Mouse (Mus musculus): ENCODE measurements around the gene Baiap2. TPM values are rescaled to one million over a fixed set of nuclear protein-coding genes. Genes with fewer than 3 reads are reported as not detected.

Baiap2 gene
- total and polyA plus RNA-seq, 3 experiments, result 3.4 to 6.7 (median 6.1) TPM

- Histone ChIP-seq H3K27me3 (replicated peaks) (peaks cover 38% of the 10 kb centered on the region), H3K9me3 (replicated peaks; ENCODE audit: low read length) (peaks cover 3% of the 10 kb centered on the region), H3K36me3 (replicated peaks in 1 of 2; ENCODE audit: control insufficient read depth in 1 of 2, insufficient read depth in 1 of 2, low read length in 1 of 2) (no peaks in the 10 kb centered on the region), H3K4me1 (ENCODE audit: control insufficient read depth in 1 of 2, insufficient read depth in 2 of 2) (no peaks in the 10 kb centered on the region), H3K4me2 (ENCODE audit: insufficient read depth, low read depth, poor library complexity, severe bottlenecking) (no peak overlapping the region), H3K9ac (ENCODE audit: insufficient read depth, low read depth) (no peak overlapping the region), H3K27ac (ENCODE audit: insufficient read depth, low read depth) (no peak overlapping the region), H3K4me3 (replicated peaks in 1 of 3; ENCODE audit: low read depth in 2 of 3, low read length in 2 of 3, poor library complexity in 1 of 3) (no peak overlapping the region), H3K79me2 (replicated peaks; ENCODE audit: control insufficient read depth, extremely low read depth, insufficient read depth, poor library complexity, severe bottlenecking) (no peaks in the 10 kb centered on the region)
- TF ChIP-seq RAD21 (IDR thresholded peaks at IDR 0.05; ENCODE audit: low read depth, low read length) (peak; percentile 85), SMC3 (IDR thresholded peaks at IDR 0.05; ENCODE audit: low read depth, low read length) (peak; percentile 93), ZC3H11A (IDR thresholded peaks at IDR 0.05; ENCODE audit: low read depth, low read length) (peak; percentile 47), MAZ (IDR thresholded peaks at IDR 0.05; ENCODE audit: low read depth, low read length) (peak; percentile 31; the same call in 1 of the 2 replicates), MYC (IDR thresholded peaks at IDR 0.05; ENCODE audit: low read depth, low read length) (0 out of 2 replicates have a peak, but pooled peaks have one; percentile 10), SIN3A (IDR thresholded peaks at IDR 0.05; ENCODE audit: low read length) (0 out of 2 replicates have a peak, but pooled peaks have one; percentile 47), NRF1 (IDR thresholded peaks at IDR 0.05; ENCODE audit: low read depth, low read length) (0 out of 2 replicates have a peak, but pooled peaks have one; percentile 13), USF2 (conservative IDR thresholded peaks at IDR 0.05; ENCODE audit: low read depth, low read length) (no peak), NELFE (IDR thresholded peaks at IDR 0.05; ENCODE audit: low read depth, low read length) (peak; percentile 31; the same call in 1 of the 2 replicates), USF1 (IDR thresholded peaks at IDR 0.05; ENCODE audit: low read depth, low read length) (no peak), POLR2A (IDR thresholded peaks at IDR 0.05; ENCODE audit: low read depth, low read length) (no peak), MAFK (IDR thresholded peaks at IDR 0.05; ENCODE audit: insufficient replicate concordance, low read length) (peak; percentile 73; the same call in 1 of the 2 replicates), JUN (IDR thresholded peaks at IDR 0.05; ENCODE audit: insufficient read depth, low read depth, low read length) (no peak), CTCF (conservative IDR thresholded peaks at IDR 0.05 in 1 of 2, IDR thresholded peaks at IDR 0.05 in 1 of 2; ENCODE audit: low read depth in 2 of 2, low read length in 2 of 2) (peak; percentile 57 to 91; a peak in 3 of 4 replicates), IRF4 (IDR thresholded peaks at IDR 0.05; ENCODE audit: low read depth, low read length) (0 out of 2 replicates have a peak, but pooled peaks have one; percentile 17), ELF1 (IDR thresholded peaks at IDR 0.05; ENCODE audit: low read depth, low read length) (no peak)
- in situ Hi-C loops (cut with MboI; ENCODE audit: low pct_ligation_motif_present, low pct_unique_long_range_greater_than_20kb, low sequenced_read_pairs) (no loop called here), dilution Hi-C loops (cut with MboI; ENCODE audit: extremely low pct_ligation_motif_present, extremely low pct_unique_long_range_greater_than_20kb, low sequenced_read_pairs) (no loop called here)
- DNase-seq (ENCODE audit: extremely low read depth), result peak; percentile 58
These were observed 87.8 kb downstream of the Baiap2 start for GRCm38 (mm10) chr11:120030145-120030901.

GRCm38 (mm10) chr11:120032052-120032451 is 89.5 kb downstream of the Baiap2 start:
- Histone ChIP-seq H3K36me3 (replicated peaks in 1 of 2; ENCODE audit: control insufficient read depth in 1 of 2, insufficient read depth in 1 of 2, low read length in 1 of 2) (no peaks in the 10 kb centered on the region), H3K4me2 (ENCODE audit: insufficient read depth, low read depth, poor library complexity, severe bottlenecking) (no peak overlapping the region), H3K4me1 (ENCODE audit: control insufficient read depth in 1 of 2, insufficient read depth in 2 of 2) (no peaks in the 10 kb centered on the region), H3K4me3 (replicated peaks in 1 of 3; ENCODE audit: low read depth in 2 of 3, low read length in 2 of 3, poor library complexity in 1 of 3) (no peak overlapping the region), H3K27me3 (replicated peaks) (peaks cover 46% of the 10 kb centered on the region), H3K79me2 (replicated peaks; ENCODE audit: control insufficient read depth, extremely low read depth, insufficient read depth, poor library complexity, severe bottlenecking) (no peaks in the 10 kb centered on the region), H3K9ac (ENCODE audit: insufficient read depth, low read depth) (no peak overlapping the region), H3K27ac (ENCODE audit: insufficient read depth, low read depth) (no peak overlapping the region), H3K9me3 (replicated peaks; ENCODE audit: low read length) (peaks cover 8% of the 10 kb centered on the region)
- dilution Hi-C loops (cut with MboI; ENCODE audit: extremely low pct_ligation_motif_present, extremely low pct_unique_long_range_greater_than_20kb, low sequenced_read_pairs) (no loop called here), in situ Hi-C loops (cut with MboI; ENCODE audit: low pct_ligation_motif_present, low pct_unique_long_range_greater_than_20kb, low sequenced_read_pairs) (no loop called here)
- no peak for DNase-seq (ENCODE audit: extremely low read depth)
- TF ChIP-seq ZNF384 (IDR thresholded peaks at IDR 0.05; ENCODE audit: low read depth, low read length) (no peak), E2F4 (IDR thresholded peaks at IDR 0.05; ENCODE audit: insufficient replicate concordance, low read depth, low read length) (no peak), ETS1 (conservative IDR thresholded peaks at IDR 0.05; ENCODE audit: low read depth, low read length) (no peak), MXI1 (IDR thresholded peaks at IDR 0.05; ENCODE audit: low read depth, low read length) (no peak), MYC (IDR thresholded peaks at IDR 0.05; ENCODE audit: low read depth, low read length) (no peak), CTCF (conservative IDR thresholded peaks at IDR 0.05 in 1 of 2, IDR thresholded peaks at IDR 0.05 in 1 of 2; ENCODE audit: low read depth in 2 of 2, low read length in 2 of 2) (no peak), ZMIZ1 (IDR thresholded peaks at IDR 0.05; ENCODE audit: low read depth, low read length) (no peak), GABPA (IDR thresholded peaks at IDR 0.05; ENCODE audit: insufficient replicate concordance, low read depth, low read length) (no peak), RCOR1 (conservative IDR thresholded peaks at IDR 0.05; ENCODE audit: low read depth, low read length) (no peak)

Measured in CH12.LX (cell line).